Mouse (Mus musculus) limb, embryonic 14.5 days (tissue): ENCODE results near the gene 1700028J19Rik. TPM values are rescaled to one million over a fixed set of nuclear protein-coding genes. Genes with fewer than 3 reads are reported as not detected.
"Not testable (repeated sequence)": the region's sequence is repeated elsewhere in the genome, so short reads cannot be mapped to it uniquely, and the experiment has no call there.

ENCODE experiments used
- ATAC-seq: fragments of 200-750 bp; cut with Nextera tagmentation; 2 replicates; pipeline ENCODE4 v1.8.0; 2017; ENCODE audit warnings: low read depth, moderate number of reproducible peaks, moderate TSS enrichment; ENCODE audit not compliant: low FRiP score
- DNase-seq: peaks from one replicate; pipeline ENCODE4 v3.0.0-alpha.2; 2015; ENCODE audit warnings: low spot score
- H3K27ac ChIP-seq: fragments of 300-500 bp; sonication (generic); replicated peaks from 2 replicates; pipeline ENCODE4 v1.5.1; 2014; ENCODE audit warnings: low read depth, mild to moderate bottlenecking, low read length, moderate library complexity, mixed read lengths
- H3K27me3 ChIP-seq: fragments of 300-500 bp; sonication (generic); 2 replicates; pipeline ENCODE4 v1.6.1; 2014; ENCODE audit warnings: low read length, mixed read lengths; ENCODE audit not compliant: control insufficient read depth, insufficient read depth
- H3K36me3 ChIP-seq: fragments of 300-500 bp; sonication (generic); 2 replicates; pipeline ENCODE4 v1.6.1; 2014; ENCODE audit warnings: mild to moderate bottlenecking, low read length, moderate library complexity, mixed read lengths; ENCODE audit not compliant: control insufficient read depth, insufficient read depth
- H3K4me1 ChIP-seq: fragments of 300-500 bp; sonication (generic); 2 replicates; pipeline ENCODE4 v1.6.1; 2014; ENCODE audit warnings: antibody characterized with exemption, low read length, mixed read lengths; ENCODE audit not compliant: control insufficient read depth, insufficient read depth
- H3K4me2 ChIP-seq: fragments of 300-500 bp; sonication (generic); replicated peaks from 2 replicates; pipeline ENCODE4 v1.6.1; 2014; ENCODE audit warnings: low read depth, mild to moderate bottlenecking, low read length, moderate library complexity; ENCODE audit not compliant: severe bottlenecking
- H3K4me3 ChIP-seq: fragments of 300-500 bp; sonication (generic); replicated peaks from 2 replicates; pipeline ENCODE4 v1.5.1; 2014; ENCODE audit warnings: low read length
- H3K9ac ChIP-seq: fragments of 300-500 bp; sonication (generic); 2 replicates; pipeline ENCODE4 v1.6.1; 2014; ENCODE audit warnings: mild to moderate bottlenecking, low read depth, low read length, moderate library complexity; ENCODE audit not compliant: severe bottlenecking
- H3K9me3 ChIP-seq: fragments of 300-500 bp; sonication (generic); 2 replicates; pipeline ENCODE4 v1.6.1; 2016; ENCODE audit warnings: low read length; ENCODE audit not compliant: control insufficient read depth
- POLR2A ChIP-seq: fragments of 200-500 bp; IDR thresholded peaks from 2 replicates; pipeline ENCODE4 v1.8.0; 2012; ENCODE audit warnings: inconsistent platforms, mild to moderate bottlenecking, moderate library complexity, borderline replicate concordance; ENCODE audit not compliant: insufficient read depth, insufficient read length; ENCODE audit errors: extremely low read depth
- WGBS: fragments of 180-500 bp; shearing (Covaris S2); extraction: QIAGEN DNeasy Blood & Tissue Kit; methylation state at CpG from one replicate; pipeline ENCODE4 v1.1.7; 2014; 5-methylcytosine and 5-hydroxymethylcytosine counted together
- polyA plus RNA-seq, 2 experiments: library from polyadenylated mRNA; depleted of rRNA in 1 of 2; stranded (reverse) in 1 of 2; unstranded in 1 of 2; fragments of >200 nt; fragmentation: Nextera tagmentation in 1 of 2; extraction: Ambion mirVana in 1 of 2; gene quantifications; 2 replicates each; pipeline versions ENCODE4 v1.2.1 to v1.2.3; 2012 to 2014

The 1700028J19Rik gene
- polyA plus RNA-seq, 2 experiments, result 1.3 TPM

DNA sequence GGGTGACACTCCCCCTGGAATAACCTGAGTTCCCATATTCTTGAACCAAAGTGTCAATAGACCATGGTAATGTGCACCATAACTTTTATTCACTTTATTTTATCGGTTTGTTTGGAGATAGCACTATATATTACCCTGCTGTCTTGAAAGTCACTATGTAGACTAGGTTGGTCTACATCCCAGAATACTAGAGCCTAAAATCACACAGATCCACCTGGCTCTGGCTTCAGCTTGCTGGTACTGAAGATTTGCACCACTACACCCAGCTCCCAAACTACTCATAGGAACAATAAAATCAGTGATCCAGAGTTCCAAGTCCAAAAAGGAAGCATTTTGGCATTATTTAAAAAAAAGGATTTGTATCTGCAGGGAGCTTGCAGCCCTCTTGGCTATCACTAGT lies 30.9 kb downstream of the 1700028J19Rik start, which contains the start of gene Klk1b5:
Gene Klk1b5 (plus strand): TSS at position 301 of the 400 bp plus-strand sequence.
- Histone ChIP-seq H3K27me3 (no peaks in the 10 kb centered on the region), H3K36me3 (no peaks in the 10 kb centered on the region), H3K4me3 (no peak within 1 kb of the TSS), H3K27ac (no peak within 1 kb of the TSS), H3K9me3 (no peaks in the 10 kb centered on the region), H3K9ac (no peak within 1 kb of the TSS), H3K4me2 (no peak within 1 kb of the TSS), H3K4me1 (no peaks in the 10 kb centered on the region)
- ATAC-seq (no peak), DNase-seq (no peak)
- TF ChIP-seq POLR2A, result no peak
- WGBS, result 83% methylated on average over 1 of the region's 1 CpGs

DNA sequence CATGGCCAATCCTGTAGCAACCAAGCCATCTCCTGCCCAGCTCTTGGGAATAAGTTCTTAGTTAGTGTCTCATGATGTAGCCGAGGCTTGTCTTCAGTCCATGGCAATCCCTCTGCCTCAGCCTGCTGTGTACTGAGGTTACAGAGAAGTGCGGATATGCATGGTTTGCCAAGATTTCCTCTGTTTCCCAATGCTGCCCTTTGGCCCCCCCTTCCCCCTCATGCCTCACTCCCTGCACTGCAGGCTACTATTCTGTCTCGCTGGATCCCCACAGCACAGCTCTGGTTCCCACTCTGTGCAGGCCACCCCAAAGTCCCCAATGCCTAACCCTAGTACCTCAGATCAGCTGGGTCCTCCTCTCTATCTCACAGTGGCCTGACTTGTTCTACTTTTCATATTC lies 38.2 kb downstream of the 1700028J19Rik start:
- TF ChIP-seq POLR2A, result no peak
- H3K27me3 ChIP-seq, result no peaks in the 10 kb centered on the region
- no peak overlapping the region for H3K27ac ChIP-seq
- no peak for DNase-seq
- H3K4me1 ChIP-seq, result no peaks in the 10 kb centered on the region
- no peaks in the 10 kb centered on the region for H3K9me3 ChIP-seq
- WGBS, result 82% methylated on average over 3 of the region's 3 CpGs
- H3K36me3 ChIP-seq, result no peaks in the 10 kb centered on the region
- no peak overlapping the region for H3K9ac ChIP-seq
- ATAC-seq, result no peak
- H3K4me2 ChIP-seq, result no peak overlapping the region
- H3K4me3 ChIP-seq, result no peak overlapping the region

DNA sequence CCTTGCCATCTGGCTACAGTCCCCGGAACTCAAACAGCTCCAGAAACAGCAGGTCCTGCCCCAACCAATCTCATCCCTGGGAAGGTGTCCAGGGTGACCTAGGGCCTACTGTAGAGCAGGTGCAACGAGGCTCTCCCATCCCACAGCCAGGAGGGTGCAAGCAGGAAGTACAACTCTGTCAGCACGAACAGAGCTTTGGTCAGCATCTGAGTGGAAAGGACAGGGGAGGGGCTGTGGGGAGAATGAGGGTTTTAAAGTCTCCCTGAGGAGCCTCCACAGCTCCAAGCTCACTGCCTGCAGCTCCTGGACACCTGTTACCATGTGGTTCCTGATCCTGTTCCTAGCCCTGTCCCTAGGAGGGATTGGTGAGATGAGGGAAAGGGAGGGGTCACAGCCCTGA lies 39.4 kb downstream of the 1700028J19Rik start, which contains the start of gene Klk1b4:
Gene Klk1b4 (plus strand): TSS at position 301 of the 400 bp plus-strand sequence.
- H3K4me2 ChIP-seq, H3K27me3 ChIP-seq, H3K9me3 ChIP-seq, ATAC-seq, H3K36me3 ChIP-seq, H3K4me3 ChIP-seq, DNase-seq, H3K27ac ChIP-seq, H3K9ac ChIP-seq, H3K4me1 ChIP-seq: not testable (repeated sequence)
- WGBS, result 33% methylated on average over 3 of the region's 3 CpGs

DNA sequence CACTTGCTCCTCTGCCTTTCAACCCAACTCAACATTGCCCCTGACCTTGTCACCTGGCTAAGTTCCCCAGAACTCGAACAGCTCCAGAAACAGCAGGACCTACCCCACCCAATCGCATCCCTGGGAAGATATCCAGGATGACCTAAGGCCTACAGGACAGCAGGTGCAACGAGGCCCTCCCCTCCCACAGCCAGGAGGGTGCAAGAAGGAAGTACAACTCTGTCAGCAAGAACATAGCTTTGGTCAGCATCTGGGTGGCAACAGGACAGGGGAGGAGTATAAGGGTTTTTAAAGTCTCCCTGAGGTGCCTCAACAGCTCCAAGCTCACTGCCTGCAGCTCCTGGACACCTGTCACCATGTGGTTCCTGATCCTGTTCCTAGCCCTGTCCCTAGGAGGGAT lies 48.6 kb downstream of the 1700028J19Rik start, which contains the start of gene Klk1b3:
Gene Klk1b3 (plus strand): TSS at position 301 of the 400 bp plus-strand sequence.
- TF ChIP-seq POLR2A, result no peak
- no peaks in the 10 kb centered on the region for H3K27me3 ChIP-seq
- H3K4me1 ChIP-seq, result no peaks in the 10 kb centered on the region
- H3K9ac ChIP-seq, result no peak within 1 kb of the TSS
- no peak within 1 kb of the TSS for H3K4me2 ChIP-seq
- WGBS, result 64% methylated on average over 3 of the region's 3 CpGs
- ATAC-seq, result no peak
- H3K36me3 ChIP-seq, result no peaks in the 10 kb centered on the region
- no peak for DNase-seq
- no peak within 1 kb of the TSS for H3K4me3 ChIP-seq
- no peaks in the 10 kb centered on the region for H3K9me3 ChIP-seq
- H3K27ac ChIP-seq, result no peak within 1 kb of the TSS

DNA sequence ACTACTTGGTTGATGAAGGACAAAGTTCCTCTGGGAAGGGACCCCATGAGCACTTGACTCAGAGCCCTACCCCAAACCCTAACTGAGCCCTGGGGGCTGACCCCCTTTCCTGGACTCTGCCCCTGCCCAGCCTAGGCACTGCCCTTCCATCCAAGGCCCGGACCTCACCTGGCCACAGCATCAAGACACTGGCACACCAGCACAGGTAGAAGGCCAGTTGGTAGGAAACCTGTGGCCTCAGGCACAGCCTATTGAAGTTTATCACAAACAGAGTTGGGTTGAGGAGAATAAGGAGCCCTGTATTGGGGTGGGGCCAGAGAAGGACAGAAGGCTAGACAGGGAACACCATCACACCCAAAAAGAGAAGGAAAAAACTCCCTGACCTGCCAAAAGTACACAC lies 53.0 kb downstream of the 1700028J19Rik start:
- DNase-seq, result not testable (repeated sequence)

DNA sequence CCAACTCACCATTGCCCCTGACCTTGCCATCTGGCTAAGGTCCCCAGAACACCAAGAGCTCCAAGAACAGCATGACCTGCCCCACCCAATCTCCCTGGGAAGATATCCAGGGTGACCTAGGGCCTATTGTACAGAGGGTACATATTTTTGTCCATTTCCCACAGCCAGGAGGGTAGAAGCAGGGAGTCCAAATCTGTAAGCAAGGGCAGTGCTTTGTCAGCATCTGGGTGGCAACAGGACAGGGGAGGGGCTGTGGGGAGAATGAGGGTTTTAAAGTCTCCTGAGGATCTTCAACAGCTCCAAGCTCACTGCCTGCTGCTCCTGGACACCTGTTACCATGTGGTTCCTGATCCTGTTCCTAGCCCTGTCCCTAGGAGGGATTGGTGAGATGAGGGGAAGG lies 58.6 kb downstream of the 1700028J19Rik start, which contains the start of gene Klk1b24:
Gene Klk1b24 (plus strand): TSS at position 301 of the 400 bp plus-strand sequence.
- not testable (repeated sequence) for DNase-seq, H3K4me1 ChIP-seq

More for the DNA sequence above, 53.0 kb downstream of the 1700028J19Rik start:
- H3K9ac ChIP-seq, H3K9me3 ChIP-seq, H3K4me2 ChIP-seq, H3K36me3 ChIP-seq, H3K4me1 ChIP-seq, ATAC-seq, H3K27me3 ChIP-seq, H3K4me3 ChIP-seq, H3K27ac ChIP-seq: not testable (repeated sequence)
- 71% methylated on average over 1 of the region's 1 CpGs for WGBS

DNA sequence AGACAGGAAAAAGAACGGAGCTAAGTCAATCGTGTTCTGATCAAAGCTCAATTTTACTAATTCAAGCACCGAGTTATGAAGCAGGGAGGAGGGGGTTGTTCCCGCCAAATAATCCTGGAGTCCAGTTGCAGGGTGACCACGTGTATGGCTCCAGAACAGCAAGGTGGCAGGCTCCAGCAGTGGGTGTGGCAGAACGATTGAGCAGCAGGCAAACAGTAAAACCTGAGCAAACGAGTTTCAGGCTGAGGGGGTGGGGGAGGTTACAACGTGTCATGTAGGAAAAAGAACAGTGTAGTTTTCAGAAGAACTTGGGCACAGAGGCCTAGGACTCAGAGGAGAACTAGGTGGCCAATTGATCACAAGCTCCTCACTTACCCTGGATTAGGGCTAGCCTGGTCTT lies 60.0 kb downstream of the 1700028J19Rik start:
- not testable (repeated sequence) for H3K9ac ChIP-seq, H3K9me3 ChIP-seq, H3K27me3 ChIP-seq, H3K36me3 ChIP-seq, DNase-seq, H3K27ac ChIP-seq, H3K4me3 ChIP-seq, ATAC-seq, H3K4me2 ChIP-seq, H3K4me1 ChIP-seq
- WGBS, result 45% methylated on average over 8 of the region's 8 CpGs

More for the DNA sequence above, 58.6 kb downstream of the 1700028J19Rik start, which contains the start of gene Klk1b24:
- not testable (repeated sequence) for H3K9me3 ChIP-seq, H3K9ac ChIP-seq, H3K4me2 ChIP-seq, ATAC-seq, H3K27ac ChIP-seq, H3K4me3 ChIP-seq, H3K36me3 ChIP-seq, H3K27me3 ChIP-seq
